Mouse (Mus musculus) CH12.LX (cell line): ENCODE measurements at regions not wholly inside any gene's neighbourhood (a gene's known extent, or its start where the extent isn't known, plus 50 kb on each side); places are given as distances from the start of the nearest gene placed in this dataset.

Experiments used
- DNase-seq: peaks from one replicate; pipeline ENCODE4 v3.0.0-alpha.2; 2013; ENCODE audit errors: extremely low read depth
- H3K27ac ChIP-seq: 2 replicates; pipeline ENCODE4 v1.5.1; 2012; ENCODE audit warnings: low read depth, mild to moderate bottlenecking, control low read depth, moderate library complexity; ENCODE audit not compliant: insufficient read depth
- H3K27me3 ChIP-seq: replicated peaks from 2 replicates; pipeline ENCODE3; 2012; ENCODE audit warnings: inconsistent platforms
- H3K36me3 ChIP-seq, 2 experiments: replicated peaks in 1 of 2; 2 replicates each; pipeline versions ENCODE3 to v1.6.1; 2012; ENCODE audit warnings: inconsistent platforms in 1 of 2, low read length in 1 of 2, mild to moderate bottlenecking in 1 of 2, mixed read lengths in 1 of 2, moderate library complexity in 1 of 2; ENCODE audit not compliant: control insufficient read depth in 1 of 2, insufficient read depth in 1 of 2
- H3K4me1 ChIP-seq, 2 experiments: 2 replicates each; pipeline ENCODE4 v1.6.1; 2012; ENCODE audit warnings: inconsistent platforms in 1 of 2, moderate library complexity in 1 of 2; ENCODE audit not compliant: insufficient read depth in 2 of 2, control insufficient read depth in 1 of 2
- H3K4me2 ChIP-seq: 2 replicates; pipeline ENCODE4 v1.6.1; 2012; ENCODE audit warnings: low read depth, mild to moderate bottlenecking, control low read depth; ENCODE audit not compliant: poor library complexity, insufficient read depth, severe bottlenecking
- H3K4me3 ChIP-seq, 3 experiments: fragments of 150-350 bp in 1 of 3; sonication (generic) in 1 of 3; replicated peaks in 1 of 3; 2 replicates each; pipeline versions ENCODE3 to v1.5.1; 2011 to 2012; ENCODE audit warnings: low read depth in 2 of 3, low read length in 2 of 3, mild to moderate bottlenecking in 2 of 3, moderate library complexity in 2 of 3, control low read depth in 1 of 3, improper control_type of control experiment in 1 of 3, inconsistent platforms in 1 of 3, mixed read lengths in 1 of 3; ENCODE audit not compliant: poor library complexity in 1 of 3
- H3K79me2 ChIP-seq: replicated peaks from 2 replicates; pipeline ENCODE4 v1.6.1; 2012; ENCODE audit warnings: mild to moderate bottlenecking, moderate library complexity; ENCODE audit not compliant: control insufficient read depth, poor library complexity, insufficient read depth, severe bottlenecking; ENCODE audit errors: extremely low read depth
- H3K9ac ChIP-seq: 2 replicates; pipeline ENCODE4 v1.6.1; 2012; ENCODE audit warnings: low read depth, mild to moderate bottlenecking, control low read depth, moderate library complexity; ENCODE audit not compliant: insufficient read depth
- H3K9me3 ChIP-seq: replicated peaks from 2 replicates; pipeline ENCODE3; 2012; ENCODE audit warnings: low read length, inconsistent platforms, mixed read lengths
- BHLHE40 ChIP-seq: IDR thresholded peaks from 2 replicates; pipeline ENCODE4 v1.6.1; 2011; ENCODE audit warnings: mild to moderate bottlenecking, low read depth, low read length, improper control_type of control experiment
- CHD2 ChIP-seq: IDR thresholded peaks from 2 replicates; pipeline ENCODE4 v1.6.1; 2011; ENCODE audit warnings: low read length, improper control_type of control experiment
- E2F4 ChIP-seq: IDR thresholded peaks from 2 replicates; pipeline ENCODE4 v1.6.1; 2011; ENCODE audit warnings: low read depth, low read length, improper control_type of control experiment; ENCODE audit not compliant: insufficient replicate concordance
- ELF1 ChIP-seq: IDR thresholded peaks from 2 replicates; pipeline ENCODE4 v1.6.1; 2014; ENCODE audit warnings: low read depth, mild to moderate bottlenecking, inconsistent platforms, low read length, improper control_type of control experiment
- ETS1 ChIP-seq: conservative IDR thresholded peaks from 2 replicates; pipeline ENCODE4 v1.6.1; 2012; ENCODE audit warnings: low read depth, mild to moderate bottlenecking, inconsistent platforms, low read length, improper control_type of control experiment, moderate library complexity
- GABPA ChIP-seq: IDR thresholded peaks from 2 replicates; pipeline ENCODE4 v1.6.1; 2012; ENCODE audit warnings: low read depth, low read length, improper control_type of control experiment, inconsistent platforms; ENCODE audit not compliant: insufficient replicate concordance
- HCFC1 ChIP-seq: IDR thresholded peaks from 2 replicates; pipeline ENCODE4 v1.6.1; 2012; ENCODE audit warnings: low read depth, mild to moderate bottlenecking, inconsistent platforms, low read length, improper control_type of control experiment
- JUN ChIP-seq: IDR thresholded peaks from 2 replicates; pipeline ENCODE4 v1.6.1; 2011; ENCODE audit warnings: low read depth, mild to moderate bottlenecking, low read length, improper control_type of control experiment, moderate library complexity; ENCODE audit not compliant: insufficient read depth
- JUND ChIP-seq: conservative IDR thresholded peaks from 2 replicates; pipeline ENCODE4 v1.6.1; 2011; ENCODE audit warnings: low read depth, low read length, improper control_type of control experiment
- MAFK ChIP-seq: IDR thresholded peaks from 2 replicates; pipeline ENCODE4 v1.6.1; 2011; ENCODE audit warnings: low read length, improper control_type of control experiment; ENCODE audit not compliant: insufficient replicate concordance
- MEF2A ChIP-seq: IDR thresholded peaks from 2 replicates; pipeline ENCODE4 v1.6.1; 2014; ENCODE audit warnings: low read depth, mild to moderate bottlenecking, inconsistent platforms, low read length, improper control_type of control experiment, borderline replicate concordance
- MXI1 ChIP-seq: IDR thresholded peaks from 2 replicates; pipeline ENCODE4 v1.6.1; 2011; ENCODE audit warnings: mild to moderate bottlenecking, low read depth, low read length, improper control_type of control experiment
- NELFE ChIP-seq: IDR thresholded peaks from 2 replicates; pipeline ENCODE4 v1.6.1; 2011; ENCODE audit warnings: low read depth, low read length, improper control_type of control experiment
- NRF1 ChIP-seq: IDR thresholded peaks from 2 replicates; pipeline ENCODE4 v1.6.1; 2014; ENCODE audit warnings: low read depth, mild to moderate bottlenecking, inconsistent platforms, low read length, improper control_type of control experiment, moderate library complexity
- POLR2A ChIP-seq: IDR thresholded peaks from 2 replicates; pipeline ENCODE4 v1.6.1; 2011; ENCODE audit warnings: low read depth, mild to moderate bottlenecking, improper control_type of control experiment, low read length
- RAD21 ChIP-seq: IDR thresholded peaks from 2 replicates; pipeline ENCODE4 v1.6.1; 2011; ENCODE audit warnings: low read depth, mild to moderate bottlenecking, low read length, improper control_type of control experiment, moderate library complexity
- RCOR1 ChIP-seq: conservative IDR thresholded peaks from 2 replicates; pipeline ENCODE4 v1.6.1; 2012; ENCODE audit warnings: low read depth, mild to moderate bottlenecking, inconsistent platforms, low read length, improper control_type of control experiment
- SMC3 ChIP-seq: IDR thresholded peaks from 2 replicates; pipeline ENCODE4 v1.6.1; 2011; ENCODE audit warnings: low read depth, low read length, improper control_type of control experiment
- UBTF ChIP-seq: IDR thresholded peaks from 2 replicates; pipeline ENCODE4 v1.6.1; 2012; ENCODE audit warnings: low read depth, mild to moderate bottlenecking, inconsistent platforms, low read length, improper control_type of control experiment, moderate library complexity
- USF1 ChIP-seq: IDR thresholded peaks from 2 replicates; pipeline ENCODE4 v1.6.1; 2014; ENCODE audit warnings: low read depth, mild to moderate bottlenecking, inconsistent platforms, low read length, improper control_type of control experiment
- ZC3H11A ChIP-seq: IDR thresholded peaks from 2 replicates; pipeline ENCODE4 v1.6.1; 2012; ENCODE audit warnings: low read depth, mild to moderate bottlenecking, inconsistent platforms, low read length, improper control_type of control experiment
- ZMIZ1 ChIP-seq: IDR thresholded peaks from 2 replicates; pipeline ENCODE4 v1.6.1; 2012; ENCODE audit warnings: low read depth, mild to moderate bottlenecking, inconsistent platforms, low read length, improper control_type of control experiment
- dilution Hi-C: fragments of 300-500 bp; cut with MboI; formaldehyde crosslinking; loops from 2 replicates; pipeline ENCODE4 v1.14.3; 2020; ENCODE audit warnings: low sequenced_read_pairs; ENCODE audit not compliant: extremely low pct_unique_long_range_greater_than_20kb, extremely low pct_ligation_motif_present
- in situ Hi-C: fragments of 300-500 bp; cut with MboI; formaldehyde crosslinking; loops from 3 replicates; pipeline ENCODE4 v1.14.3; 2019; ENCODE audit warnings: low sequenced_read_pairs, low pct_ligation_motif_present, low pct_unique_long_range_greater_than_20kb, mixed read lengths

GRCm38 (mm10) chr1:167928060-167928467 lies 239.0 kb downstream of the Lmx1a start:
- H3K36me3 ChIP-seq = no peaks in the 10 kb centered on the region
- H3K9me3 ChIP-seq = peaks cover 91% of the 10 kb centered on the region
- H3K4me2 ChIP-seq = no peak overlapping the region
- no peak overlapping the region for H3K4me3 ChIP-seq
- TF ChIP-seq HCFC1 (no peak), ETS1 (no peak), SMC3 (no peak)
- TF ChIP-seq, all 38 proteins: peak for 0
- no peaks in the 10 kb centered on the region for H3K79me2 ChIP-seq
- no peak for DNase-seq
- no peak overlapping the region for H3K9ac ChIP-seq
- dilution Hi-C loops (no loop called here), in situ Hi-C loops (no loop called here)
- H3K4me1 ChIP-seq = no peaks in the 10 kb centered on the region
- no peaks in the 10 kb centered on the region for H3K27me3 ChIP-seq
- H3K27ac ChIP-seq = no peak overlapping the region

GRCm38 (mm10) chr1:167929729-167930341 lies 240.8 kb downstream of the Lmx1a start:
- no peak for DNase-seq
- peaks cover 87% of the 10 kb centered on the region for H3K9me3 ChIP-seq
- no peaks in the 10 kb centered on the region for H3K36me3 ChIP-seq
- no peak overlapping the region for H3K4me3 ChIP-seq
- in situ Hi-C loops (no loop called here), dilution Hi-C loops (no loop called here)
- TF ChIP-seq JUND (no peak), USF1 (no peak), CHD2 (no peak), BHLHE40 (no peak), MEF2A (no peak), POLR2A (no peak), RAD21 (no peak), NRF1 (no peak), ELF1 (no peak), ZC3H11A (no peak), JUN (no peak), RCOR1 (no peak), UBTF (no peak), NELFE (no peak), GABPA (no peak), MXI1 (no peak), MAFK (no peak), E2F4 (no peak), ZMIZ1 (no peak)
- H3K9ac ChIP-seq = no peak overlapping the region
- H3K4me1 ChIP-seq = no peaks in the 10 kb centered on the region
- H3K27ac ChIP-seq = no peak overlapping the region
- no peak overlapping the region for H3K4me2 ChIP-seq
- no peaks in the 10 kb centered on the region for H3K79me2 ChIP-seq
- no peaks in the 10 kb centered on the region for H3K27me3 ChIP-seq
